Mouse (Mus musculus): ENCODE results near the gene Plekhb1. TPM values are rescaled to one million over a fixed set of nuclear protein-coding genes. Genes with fewer than 3 reads are reported as not detected.

Plekhb1 gene
- total RNA-seq, 2 experiments from 2014 or later = 19.6 to 25.2 TPM

DNA sequence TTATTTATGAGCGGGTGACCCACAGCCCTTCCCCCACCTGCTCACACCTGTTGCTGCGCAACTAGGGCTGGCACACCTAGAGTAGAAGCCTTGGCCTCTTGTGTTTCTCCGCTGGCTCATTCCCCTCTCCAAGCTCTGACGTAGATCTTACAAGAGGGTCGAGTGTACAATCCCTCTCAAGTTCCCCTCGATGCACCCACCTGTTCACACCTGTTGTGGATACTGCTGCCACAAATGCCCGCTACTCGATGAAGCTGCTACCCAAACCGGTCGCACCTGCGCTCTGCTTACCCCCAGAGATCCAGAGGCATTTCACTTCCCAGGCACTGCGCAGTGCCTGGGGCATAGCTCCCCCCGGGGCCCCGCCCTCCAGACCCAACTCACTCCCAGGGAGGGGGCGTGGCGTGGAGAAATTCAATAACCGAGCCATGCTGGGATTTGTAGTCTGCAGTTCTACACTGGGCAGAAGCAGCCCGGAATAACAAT is 4.1 kb downstream of the Plekhb1 start:
- DNase-seq = peak; percentile 58

DNA sequence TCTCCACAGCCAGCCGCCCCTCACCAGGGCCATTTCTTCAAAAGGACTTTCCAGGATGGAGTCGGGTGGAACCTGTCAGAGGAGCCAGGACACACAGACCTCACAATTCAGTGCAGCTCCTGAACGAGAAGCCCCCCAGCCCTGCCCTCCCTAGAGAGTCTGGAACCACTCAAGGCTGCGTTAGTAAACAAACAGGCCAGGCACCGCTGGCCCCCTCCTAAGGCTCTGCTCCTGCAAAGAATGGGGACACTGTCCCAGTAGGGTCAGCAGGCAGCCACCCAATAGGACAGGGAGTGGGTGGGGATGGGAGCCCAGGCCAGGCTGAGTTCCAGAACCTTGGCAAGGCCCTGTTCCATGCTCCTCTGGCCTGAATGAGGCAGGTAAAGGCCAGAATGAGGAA is 5.5 kb downstream of the Plekhb1 start:
- no peak for DNase-seq

DNA sequence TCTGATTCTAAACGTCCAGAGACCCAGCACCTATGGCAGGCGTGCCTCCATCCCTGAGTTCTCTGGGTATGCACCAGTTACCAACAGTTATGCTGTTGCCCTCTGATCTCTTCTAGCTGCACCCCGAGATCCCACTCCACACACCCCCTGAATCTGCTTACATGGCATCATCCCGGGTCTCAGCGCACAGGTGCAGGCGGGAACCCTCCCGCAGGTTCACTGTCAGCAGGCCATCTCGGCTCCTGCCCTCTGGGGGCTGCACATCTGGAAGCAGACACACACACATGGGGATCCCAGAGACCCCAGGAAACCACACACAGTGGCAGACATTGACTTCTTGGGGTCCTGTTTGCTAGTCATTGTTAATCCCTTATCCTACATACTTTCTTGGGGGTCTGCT is 7.8 kb downstream of the Plekhb1 start:
- no peak for DNase-seq

DNA sequence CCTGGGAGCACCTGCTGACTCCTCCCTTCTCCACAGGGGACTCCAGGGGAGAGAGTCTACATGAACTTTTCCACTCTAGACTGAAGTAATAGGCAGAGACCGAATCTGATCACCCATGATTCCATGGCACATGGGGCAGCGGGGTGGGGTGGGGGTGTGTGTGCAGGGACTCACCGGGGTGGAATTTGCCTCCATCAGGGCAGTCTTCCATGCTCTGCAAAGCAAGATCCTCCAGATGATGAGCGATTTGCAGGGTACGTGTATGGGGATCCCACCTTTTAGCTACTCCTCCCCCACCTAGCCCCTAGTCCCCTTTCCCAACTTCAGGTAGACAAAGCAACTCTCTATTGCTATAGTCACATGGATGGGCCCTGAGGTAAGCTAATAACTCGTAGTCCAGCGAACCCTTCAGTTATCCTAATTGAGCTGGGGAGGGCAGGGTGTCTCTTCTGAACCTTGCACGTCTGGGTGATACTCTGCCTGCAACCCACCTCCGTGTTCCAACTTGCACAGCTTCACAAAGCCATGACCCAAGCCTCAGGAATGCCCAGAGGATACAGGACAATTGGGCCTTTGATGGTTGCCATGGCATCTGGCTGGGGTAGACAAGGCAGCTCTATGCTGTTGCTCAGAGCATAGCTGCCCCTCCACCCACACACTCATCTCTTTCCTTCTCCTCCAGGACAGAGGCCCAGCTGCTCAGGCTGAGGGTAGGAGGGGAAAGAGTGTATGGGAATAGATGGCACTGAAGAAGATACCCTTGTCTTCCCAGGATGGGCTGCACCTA is 8.5 kb downstream of the Plekhb1 start:
- DNase-seq = no peak

DNA sequence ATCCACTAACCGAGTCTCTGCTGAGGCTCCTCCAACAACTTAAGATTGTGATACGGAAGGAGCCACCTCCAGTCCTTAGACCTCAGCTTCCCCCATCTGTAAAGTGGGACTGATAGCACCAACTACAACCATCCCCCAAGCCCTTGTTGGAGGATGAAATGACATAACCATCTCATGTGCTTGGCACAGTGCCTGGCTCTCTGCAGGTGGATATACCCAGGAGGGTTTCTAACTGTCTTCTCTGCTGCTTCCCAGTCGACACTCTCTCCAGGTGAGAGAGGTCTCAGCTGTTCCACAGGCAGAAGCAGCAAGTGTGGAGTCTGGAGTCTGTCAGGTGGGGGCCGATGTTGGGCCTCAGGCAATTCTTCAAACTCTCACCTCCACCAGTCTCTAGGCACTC is 11.2 kb downstream of the Plekhb1 start:
- DNase-seq = no peak

DNA sequence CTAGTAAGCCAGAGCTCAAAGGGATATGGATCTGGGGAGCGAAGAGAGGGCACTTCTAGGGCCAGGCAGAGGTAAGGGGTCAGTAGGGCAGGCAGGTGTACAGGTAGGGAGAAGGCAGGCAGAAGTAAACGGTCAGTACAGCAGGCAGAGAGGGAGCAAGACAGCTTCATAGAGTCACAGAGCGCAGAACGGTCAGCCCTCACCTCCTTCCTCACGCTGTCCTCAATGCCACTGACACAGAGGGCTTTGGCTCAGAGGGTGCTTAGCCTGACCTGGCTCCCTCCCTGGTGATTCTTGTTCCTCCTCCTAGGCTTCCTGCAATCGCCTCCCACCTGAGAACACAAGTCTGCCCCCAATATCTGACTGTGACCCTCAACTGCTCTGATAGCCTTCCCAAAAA is 11.8 kb downstream of the Plekhb1 start:
- no peak for DNase-seq

DNA sequence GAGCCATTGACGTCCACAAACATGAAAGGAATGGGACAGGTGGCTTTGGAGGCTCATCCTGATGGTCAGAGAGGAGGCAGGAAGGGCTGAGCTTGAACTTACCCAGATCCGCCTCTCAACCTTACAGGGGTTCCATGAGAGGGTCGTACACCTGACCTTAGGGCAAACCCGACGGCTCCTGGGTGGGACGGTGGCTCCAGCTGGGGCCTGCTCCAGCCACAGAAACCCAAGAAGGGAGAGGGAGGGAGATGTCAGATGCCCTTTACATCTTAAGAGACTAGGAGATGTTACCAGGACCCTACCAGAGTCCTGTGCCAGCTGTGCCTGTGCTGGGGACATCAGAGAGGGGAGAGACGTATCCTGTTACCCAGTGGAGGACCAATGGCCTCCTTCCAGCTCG is 12.4 kb downstream of the Plekhb1 start:
- no peak for DNase-seq

DNA sequence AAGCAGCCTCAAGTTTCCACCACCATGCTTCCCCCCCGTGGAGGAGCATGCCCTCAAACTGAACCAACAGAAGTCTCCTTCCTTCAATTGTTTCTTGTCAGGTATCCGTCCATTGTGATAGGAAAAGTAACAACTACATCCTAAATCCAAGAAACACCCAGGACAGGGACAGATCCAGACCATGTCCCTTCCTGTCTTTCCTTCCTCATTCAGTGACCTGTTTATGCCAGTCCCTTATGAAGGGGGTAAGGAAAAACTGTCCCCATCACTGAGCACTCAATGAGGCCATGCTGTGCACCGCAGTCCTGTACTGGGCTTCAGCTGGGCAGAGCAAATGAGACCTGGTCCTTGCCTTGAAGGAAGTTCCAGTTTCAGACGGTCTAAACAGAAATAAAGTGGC is 13.1 kb downstream of the Plekhb1 start:
- DNase-seq = no peak

DNA sequence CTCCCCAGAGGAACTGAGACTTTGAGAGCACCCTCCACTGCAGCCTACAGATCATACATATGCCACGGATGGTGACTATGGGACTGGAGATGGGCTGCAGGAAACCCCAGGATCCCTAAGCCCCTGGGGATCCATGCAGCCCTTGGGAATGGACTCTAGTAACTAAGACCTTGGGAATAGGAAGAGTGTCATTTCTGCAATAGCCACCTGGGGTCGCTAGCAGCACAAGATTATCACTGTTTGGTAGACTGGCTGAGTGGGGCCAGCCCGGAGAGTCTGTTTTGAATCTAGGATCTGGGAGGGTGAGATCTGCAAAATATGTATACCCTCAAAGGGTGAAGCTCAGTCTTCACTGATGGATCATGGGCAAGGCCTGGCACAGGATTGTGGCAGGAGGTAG is 17.1 kb downstream of the Plekhb1 start:
- peak; percentile 71 for DNase-seq

DNA sequence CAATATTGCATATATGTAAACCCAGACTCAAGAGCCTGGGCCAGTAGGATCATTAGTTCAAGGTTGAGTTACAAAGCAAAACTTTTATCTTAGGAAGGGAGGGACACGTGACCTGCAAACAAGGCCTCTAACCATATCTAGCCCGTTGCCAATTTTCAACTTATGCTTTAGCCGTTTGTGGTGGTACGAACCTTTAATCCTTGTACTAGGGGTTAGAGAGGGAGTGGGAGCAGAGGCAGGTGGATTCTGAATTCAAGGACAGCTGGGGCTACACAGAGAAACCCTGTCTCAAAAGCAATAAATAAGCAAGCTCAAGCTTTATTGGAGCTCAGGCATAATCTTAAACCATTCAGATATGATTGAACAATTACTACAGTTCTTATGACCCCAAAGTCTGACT is 19.8 kb downstream of the Plekhb1 start:
- DNase-seq = no peak

DNA sequence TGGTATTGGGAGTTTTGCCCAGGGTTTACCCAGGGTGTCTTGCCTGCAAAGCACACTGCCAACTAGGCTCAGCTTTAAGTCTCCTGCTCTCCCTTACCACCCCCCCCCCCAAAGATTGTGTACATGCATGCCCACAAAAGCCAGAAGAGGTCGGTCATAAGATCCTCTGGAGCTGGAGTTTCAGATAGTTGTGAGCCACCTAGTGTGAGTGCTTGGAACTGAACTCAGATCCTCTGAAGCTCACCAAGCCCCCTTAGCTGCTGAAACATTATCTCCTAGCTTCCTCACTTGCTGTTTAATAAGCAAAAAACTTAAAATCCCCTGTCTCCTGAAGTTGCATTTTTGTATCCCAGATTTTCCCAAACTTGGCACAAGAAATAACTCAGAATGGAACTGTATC is 24.6 kb downstream of the Plekhb1 start:
- no peak for DNase-seq

DNA sequence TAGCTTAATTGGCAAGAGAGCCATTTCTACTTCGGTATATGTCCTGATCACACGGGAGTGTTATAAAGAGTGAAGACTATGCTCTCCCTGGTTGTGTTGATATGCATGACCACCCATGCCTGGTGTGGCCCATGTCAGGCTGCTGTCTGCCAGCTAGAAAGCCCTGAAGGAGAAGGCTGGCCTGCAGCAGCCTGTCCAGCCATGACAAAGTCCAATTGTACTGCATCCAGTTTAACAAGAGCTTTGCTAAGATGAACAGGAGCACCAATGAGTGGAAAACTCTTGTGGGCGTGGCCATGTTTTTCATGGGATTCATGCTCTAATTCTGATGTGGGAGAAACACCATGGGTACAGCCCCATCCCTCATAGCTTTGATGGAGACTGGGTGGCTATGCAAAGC is 37.7 kb downstream of the Plekhb1 start:
- DNase-seq = no peak

DNA sequence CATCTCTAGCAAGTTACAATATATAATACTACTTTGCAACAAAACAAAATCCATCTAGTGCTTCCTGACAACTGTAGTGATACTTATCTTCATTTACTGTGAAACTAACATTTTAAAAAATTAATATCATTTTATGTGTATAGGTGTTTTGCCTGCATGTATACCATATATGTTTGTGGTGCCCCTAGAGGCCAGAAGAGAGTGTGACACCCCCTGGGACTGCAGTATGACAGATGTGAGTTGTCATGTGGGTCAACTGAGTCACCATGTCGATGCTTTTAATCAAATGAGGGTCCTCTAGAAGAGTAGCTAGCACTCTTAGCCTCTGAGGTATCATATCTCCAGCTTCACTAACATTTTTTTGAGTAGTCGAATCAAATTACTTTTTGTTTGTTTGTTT is 39.9 kb downstream of the Plekhb1 start:
- no peak for DNase-seq

DNA sequence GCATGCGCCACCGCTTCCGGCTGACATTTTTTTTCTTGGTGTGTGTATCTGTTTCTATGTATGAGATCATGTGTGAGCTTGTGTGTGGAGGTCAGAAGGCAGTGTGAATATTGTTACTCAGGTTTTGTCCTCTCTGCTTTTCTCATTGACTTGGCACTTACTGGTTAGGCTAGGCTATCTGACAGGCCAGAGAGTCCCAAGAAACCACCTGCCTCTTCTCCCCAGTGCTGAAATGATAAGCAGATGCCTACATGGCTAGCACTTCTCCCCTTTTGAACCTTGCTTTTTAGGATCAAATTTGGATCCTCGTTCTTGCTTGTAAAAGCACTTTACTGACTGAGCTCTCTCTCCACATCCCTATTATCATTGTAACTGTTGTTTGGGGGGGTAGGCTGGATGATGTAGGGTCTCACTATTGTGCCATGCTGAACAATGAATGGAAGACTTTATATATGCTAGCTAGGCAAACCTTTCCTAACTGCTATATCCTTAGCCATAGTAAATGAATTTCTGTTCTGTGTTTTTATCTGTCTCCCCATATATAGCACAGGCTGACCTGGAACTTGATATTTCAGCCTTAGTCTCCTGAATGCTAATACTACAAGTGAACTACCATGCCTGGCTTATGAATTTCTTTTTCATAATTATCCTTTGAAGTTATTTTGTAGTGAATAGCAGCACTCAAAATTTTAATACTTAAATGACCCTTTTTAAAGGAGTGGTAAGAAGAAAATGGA is 45.9 kb downstream of the Plekhb1 start:
- DNase-seq = no peak

DNA sequence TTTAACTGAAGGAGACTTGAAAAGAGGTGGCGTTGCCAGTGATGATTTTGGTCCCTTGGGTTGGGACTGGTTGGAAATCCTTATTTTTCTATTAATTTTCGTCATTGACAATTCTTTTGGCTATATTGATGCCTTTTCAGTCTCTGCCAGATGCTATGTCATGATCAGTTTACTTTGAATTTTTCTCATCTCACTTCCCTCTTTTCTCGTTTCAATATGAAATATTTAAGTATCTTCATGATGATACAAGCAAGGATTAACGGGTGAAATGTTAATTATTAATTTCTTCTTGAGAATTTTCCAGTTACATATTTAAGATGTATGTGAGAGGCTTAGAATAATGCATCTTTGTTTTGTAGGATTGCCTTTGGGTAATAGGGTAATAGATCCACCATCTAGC is 53.3 kb downstream of the Plekhb1 start:
- no peak for DNase-seq

DNA sequence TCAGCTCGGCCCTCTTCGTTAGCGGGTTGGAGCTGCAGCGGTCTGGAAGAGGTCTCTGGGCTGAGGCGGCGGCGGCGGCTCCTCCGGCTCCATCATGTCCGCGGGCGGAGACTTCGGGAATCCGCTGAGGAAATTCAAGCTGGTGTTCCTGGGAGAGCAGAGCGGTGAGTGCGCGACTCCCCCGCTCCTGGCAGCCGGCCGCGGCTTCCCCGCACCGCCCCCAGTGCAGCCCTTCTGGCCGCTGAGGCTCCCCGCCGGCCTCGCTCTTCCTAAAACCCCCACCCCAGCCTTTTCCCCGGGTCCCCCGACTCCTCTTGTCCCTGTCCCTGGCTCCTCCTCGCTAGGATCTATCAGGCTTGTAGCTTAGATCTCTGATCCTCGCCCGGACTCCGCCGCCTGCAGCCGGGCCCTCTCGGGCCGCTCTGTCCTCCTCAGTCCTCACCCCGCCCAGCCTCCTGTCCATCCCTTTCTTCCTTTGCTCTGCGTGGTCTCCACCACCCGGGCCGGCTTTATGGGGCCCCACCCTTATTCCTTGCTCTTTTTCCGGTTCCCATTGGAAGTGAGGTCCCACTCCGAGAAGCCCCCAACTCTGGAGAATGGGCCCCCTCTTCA is 54.0 kb downstream of the Plekhb1 start, which contains the start of gene Mrpl48:
Gene Mrpl48, minus strand, starts transcription at position 172 of the 612 bp plus-strand sequence.
- DNase-seq = peak; percentile 75

DNA sequence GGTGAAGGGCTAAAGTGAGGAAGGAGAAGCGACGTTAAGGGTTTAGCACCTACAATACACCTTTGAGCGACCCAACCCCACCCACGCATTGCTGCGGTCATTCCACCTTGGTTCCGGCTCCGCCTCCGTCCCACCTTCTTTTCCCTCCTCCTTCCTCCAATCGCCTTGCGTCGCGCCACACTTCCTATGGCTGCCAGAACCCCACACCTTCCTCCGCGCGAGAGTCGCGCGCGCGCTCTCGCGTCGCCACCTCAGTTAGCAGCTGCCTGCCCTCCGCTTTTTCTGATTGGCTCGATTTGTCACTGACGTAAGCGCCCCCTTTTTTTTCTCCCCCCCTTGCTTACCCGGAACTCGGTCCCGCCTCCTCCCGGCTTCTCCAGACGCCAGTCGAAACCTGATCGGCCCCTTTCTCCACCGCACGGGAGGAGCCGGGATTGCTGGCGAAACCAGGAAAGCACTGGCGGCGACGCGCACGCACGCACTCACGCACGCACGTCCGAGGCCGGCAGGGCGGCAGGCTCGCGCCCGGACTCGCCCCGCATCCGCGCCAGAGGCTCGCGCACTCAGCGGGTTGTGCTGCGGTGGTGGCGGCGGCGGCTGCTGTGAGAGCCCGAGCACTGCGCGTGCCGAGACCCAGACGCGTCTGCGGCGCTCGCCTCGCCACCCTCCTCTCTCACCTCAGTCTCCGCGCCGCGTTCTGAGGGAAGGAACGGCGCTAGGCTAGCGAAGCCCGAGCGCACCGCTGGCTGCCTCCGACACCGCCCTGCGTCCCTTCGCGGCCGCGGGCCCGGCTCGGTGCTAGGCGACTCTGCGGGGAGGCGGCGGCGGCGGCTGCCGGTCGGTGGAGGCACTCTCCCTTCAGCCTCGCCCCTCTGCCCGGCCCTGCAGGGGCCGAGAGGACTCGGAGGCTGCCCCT is 54.7 kb downstream of the Plekhb1 start, which contains the start of gene Rab6a:
Gene Rab6a, plus strand, starts transcription at position 197 of the 916 bp plus-strand sequence.
- peak; percentile 93 for DNase-seq

DNA sequence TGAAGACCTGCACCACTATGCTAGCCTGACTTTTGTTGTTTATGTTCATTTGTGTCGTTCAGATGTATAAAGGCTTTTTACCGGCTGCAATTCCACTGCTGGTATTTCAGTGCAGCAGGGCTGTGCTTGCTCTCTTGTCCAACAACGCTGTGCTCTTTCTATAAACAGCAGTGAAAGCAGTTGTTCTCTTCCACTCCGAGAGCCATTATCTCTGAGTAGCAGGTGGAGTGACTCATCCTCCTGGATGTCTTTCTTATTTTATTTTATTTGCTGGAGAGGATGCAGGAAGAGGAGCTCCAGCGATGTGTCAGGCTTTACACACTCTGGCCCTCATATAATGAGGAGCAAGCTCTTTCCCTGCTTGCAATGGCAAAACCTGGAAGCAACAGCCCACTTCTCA is 62.0 kb downstream of the Plekhb1 start:
- no peak for DNase-seq

DNA sequence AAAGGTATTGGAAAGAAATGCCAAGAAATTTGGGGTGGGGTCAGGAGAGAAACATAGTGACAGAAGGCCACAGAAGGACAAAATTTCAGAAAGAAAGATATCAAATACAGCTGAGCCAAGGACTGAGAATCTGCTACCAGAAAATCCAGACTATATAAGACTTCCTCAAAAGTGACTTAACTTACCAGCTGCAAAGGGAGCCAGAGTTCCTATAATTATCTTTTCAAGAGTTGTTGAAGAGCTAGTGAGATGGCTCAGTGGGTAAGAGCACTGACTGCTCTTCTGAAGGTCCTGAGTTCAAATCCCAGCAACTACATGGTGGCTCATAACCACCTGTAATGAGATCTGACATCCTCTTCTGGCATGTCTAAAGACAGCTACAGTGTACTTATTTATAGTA is 68.9 kb downstream of the Plekhb1 start:
- no peak for DNase-seq
